Mouse (Mus musculus) E14TG2a.4 (cell line): Measurements from ENCODE around the gene Pglyrp1.
"Not testable (repeated sequence)": the region's sequence is repeated elsewhere in the genome, so short reads cannot be mapped to it uniquely, and the experiment has no call there.

Source experiments
- CTCF ChIP-seq: conservative IDR thresholded peaks from 2 replicates; pipeline ENCODE4 v1.5.1; 2014; ENCODE audit warnings: low read length
- NANOG ChIP-seq: IDR thresholded peaks from 2 replicates; pipeline ENCODE4 v1.6.1; 2014; ENCODE audit warnings: borderline replicate concordance, low read length, mixed read lengths
- POU5F1 ChIP-seq: IDR thresholded peaks from 2 replicates; pipeline ENCODE4 v1.6.1; 2014; ENCODE audit warnings: low read length, borderline replicate concordance

DNA sequence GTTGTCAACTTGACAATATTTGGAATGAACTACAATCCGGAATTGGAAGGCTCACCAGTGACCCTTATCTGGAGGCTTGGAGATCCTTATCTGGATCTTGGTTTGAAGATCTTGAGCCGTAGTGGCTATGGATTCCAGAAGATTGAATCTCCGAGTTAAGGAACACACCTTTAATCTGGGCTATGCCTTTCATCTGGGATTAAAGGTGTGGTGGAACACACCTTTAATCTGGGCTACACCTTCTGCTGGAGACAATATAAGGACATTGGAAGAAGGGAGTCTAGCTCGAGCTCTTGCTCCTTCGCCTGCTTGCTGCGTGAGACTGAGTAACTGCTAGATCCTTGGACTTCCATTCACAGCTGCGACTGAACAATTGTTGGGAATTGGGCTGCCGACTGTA is at the start of gene Pglyrp1:
- not testable (repeated sequence) for TF ChIP-seq CTCF, POU5F1, NANOG
